Mouse (Mus musculus): ENCODE measurements around the gene Prkx. TPM values are rescaled to one million over a fixed set of nuclear protein-coding genes. Genes with fewer than 3 reads are reported as not detected.

The Prkx gene
- polyA plus RNA-seq (2015; fragmentation: Nextera tagmentation; extraction: Ambion mirVana), result 1.9 and 2.1 TPM in 2 replicates

GRCm38 (mm10) chrX:77796238-77796835, at the start of gene Prkx:
Gene Prkx, minus strand, starts transcription at chrX:77796278.
- H3K27me3 ChIP-seq (ENCODE audit: control insufficient read depth, insufficient read depth, low read depth, low read length), result no peaks in the 10 kb centered on the region
- H3K4me3 ChIP-seq (ENCODE audit: low read depth, low read length), result peak within 1 kb of the TSS; percentile 64
- no peaks in the 10 kb centered on the region for H3K36me3 ChIP-seq (ENCODE audit: control insufficient read depth, insufficient read depth)
- H3K27ac ChIP-seq (ENCODE audit: low read length), result no peak within 1 kb of the TSS; the same call in 1 of the 2 replicates
- peak; percentile 71 for ATAC-seq (ENCODE audit: low read depth)
- H3K4me2 ChIP-seq (ENCODE audit: low read depth, low read length), result peak within 1 kb of the TSS; percentile 64
- H3K9me3 ChIP-seq (replicated peaks; ENCODE audit: control insufficient read depth, low read length), result no peaks in the 10 kb centered on the region
- H3K4me1 ChIP-seq (ENCODE audit: control insufficient read depth, low read depth, low read length), result no peaks in the 10 kb centered on the region
- 24% methylated on average over 18 of the region's 19 CpGs for WGBS (ENCODE audit: insufficient replicate concordance)
- peak within 1 kb of the TSS; percentile 44 for H3K9ac ChIP-seq (ENCODE audit: low read depth, low read length)

- Histone ChIP-seq H3K27me3 (ENCODE audit: control insufficient read depth, insufficient read depth, low read depth, low read length) (no peaks in the 10 kb centered on the region), H3K9ac (ENCODE audit: low read depth, low read length) (no peak overlapping the region), H3K36me3 (ENCODE audit: control insufficient read depth, insufficient read depth) (no peaks in the 10 kb centered on the region), H3K9me3 (replicated peaks; ENCODE audit: control insufficient read depth, low read length) (no peaks in the 10 kb centered on the region), H3K27ac (ENCODE audit: low read length) (no peak overlapping the region), H3K4me1 (ENCODE audit: control insufficient read depth, low read depth, low read length) (no peaks in the 10 kb centered on the region), H3K4me3 (ENCODE audit: low read depth, low read length) (no peak overlapping the region), H3K4me2 (ENCODE audit: low read depth, low read length) (no peak overlapping the region)
- ATAC-seq (ENCODE audit: low read depth), result no peak
- WGBS (ENCODE audit: insufficient replicate concordance), result 48% methylated on average over 6 of the region's 6 CpGs
These were observed 16.0 kb upstream of the Prkx start for GRCm38 (mm10) chrX:77812031-77812430.

- no peaks in the 10 kb centered on the region for H3K4me1 ChIP-seq (ENCODE audit: control insufficient read depth, low read depth, low read length)
- 23% methylated on average over 17 of the region's 17 CpGs for WGBS (ENCODE audit: insufficient replicate concordance)
- H3K4me3 ChIP-seq (ENCODE audit: low read depth, low read length), result peak overlapping the region; percentile 44
- H3K9ac ChIP-seq (ENCODE audit: low read depth, low read length), result no peak overlapping the region
- no peaks in the 10 kb centered on the region for H3K27me3 ChIP-seq (ENCODE audit: control insufficient read depth, insufficient read depth, low read depth, low read length)
- H3K4me2 ChIP-seq (ENCODE audit: low read depth, low read length), result peak overlapping the region; percentile 35
- no peaks in the 10 kb centered on the region for H3K36me3 ChIP-seq (ENCODE audit: control insufficient read depth, insufficient read depth)
- no peaks in the 10 kb centered on the region for H3K9me3 ChIP-seq (replicated peaks; ENCODE audit: control insufficient read depth, low read length)
- peak; percentile 41; the same call in 1 of the 2 replicates for ATAC-seq (ENCODE audit: low read depth)
- H3K27ac ChIP-seq (ENCODE audit: low read length), result no peak overlapping the region
These were observed 14.6 kb upstream of the Prkx start for GRCm38 (mm10) chrX:77810608-77811206.

- Histone ChIP-seq H3K4me3 (ENCODE audit: low read depth, low read length) (no peak overlapping the region), H3K27ac (ENCODE audit: low read length) (no peak overlapping the region), H3K27me3 (ENCODE audit: control insufficient read depth, insufficient read depth, low read depth, low read length) (no peaks in the 10 kb centered on the region), H3K36me3 (ENCODE audit: control insufficient read depth, insufficient read depth) (no peaks in the 10 kb centered on the region), H3K4me2 (ENCODE audit: low read depth, low read length) (no peak overlapping the region), H3K4me1 (ENCODE audit: control insufficient read depth, low read depth, low read length) (no peaks in the 10 kb centered on the region), H3K9ac (ENCODE audit: low read depth, low read length) (no peak overlapping the region), H3K9me3 (replicated peaks; ENCODE audit: control insufficient read depth, low read length) (no peaks in the 10 kb centered on the region)
- no peak for ATAC-seq (ENCODE audit: low read depth)
- 20% methylated on average over 2 of the region's 2 CpGs for WGBS (ENCODE audit: insufficient replicate concordance)
These were observed 12.5 kb upstream of the Prkx start for GRCm38 (mm10) chrX:77808602-77809001.

- Histone ChIP-seq H3K4me1 (ENCODE audit: control insufficient read depth, low read depth, low read length) (no peaks in the 10 kb centered on the region), H3K27me3 (ENCODE audit: control insufficient read depth, insufficient read depth, low read depth, low read length) (no peaks in the 10 kb centered on the region), H3K9me3 (replicated peaks; ENCODE audit: control insufficient read depth, low read length) (no peaks in the 10 kb centered on the region), H3K4me2 (ENCODE audit: low read depth, low read length) (no peak overlapping the region), H3K9ac (ENCODE audit: low read depth, low read length) (no peak overlapping the region), H3K36me3 (ENCODE audit: control insufficient read depth, insufficient read depth) (no peaks in the 10 kb centered on the region), H3K27ac (ENCODE audit: low read length) (no peak overlapping the region), H3K4me3 (ENCODE audit: low read depth, low read length) (no peak overlapping the region)
- WGBS (ENCODE audit: insufficient replicate concordance), result 53% methylated on average over 2 of the region's 2 CpGs
- ATAC-seq (ENCODE audit: low read depth), result no peak
These were observed 6.2 kb upstream of the Prkx start for GRCm38 (mm10) chrX:77802293-77802692.

- H3K4me1 ChIP-seq (ENCODE audit: control insufficient read depth, low read depth, low read length), result no peaks in the 10 kb centered on the region
- no peak for ATAC-seq (ENCODE audit: low read depth)
- H3K36me3 ChIP-seq (ENCODE audit: control insufficient read depth, insufficient read depth), result no peaks in the 10 kb centered on the region
- no peak overlapping the region for H3K4me3 ChIP-seq (ENCODE audit: low read depth, low read length)
- H3K9ac ChIP-seq (ENCODE audit: low read depth, low read length), result no peak overlapping the region
- H3K9me3 ChIP-seq (replicated peaks; ENCODE audit: control insufficient read depth, low read length), result no peaks in the 10 kb centered on the region
- no peak overlapping the region for H3K4me2 ChIP-seq (ENCODE audit: low read depth, low read length)
- H3K27me3 ChIP-seq (ENCODE audit: control insufficient read depth, insufficient read depth, low read depth, low read length), result no peaks in the 10 kb centered on the region
- WGBS (ENCODE audit: insufficient replicate concordance), result 15% methylated on average over 1 of the region's 1 CpGs
- H3K27ac ChIP-seq (ENCODE audit: low read length), result no peak overlapping the region
These were observed 5.5 kb upstream of the Prkx start for GRCm38 (mm10) chrX:77801543-77801942.

GRCm38 (mm10) chrX:77799554-77799953, 3.5 kb upstream of the Prkx start:
- 57% methylated on average over 3 of the region's 3 CpGs for WGBS (ENCODE audit: insufficient replicate concordance)
- ATAC-seq (ENCODE audit: low read depth), result no peak
- no peaks in the 10 kb centered on the region for H3K4me1 ChIP-seq (ENCODE audit: control insufficient read depth, low read depth, low read length)
- no peaks in the 10 kb centered on the region for H3K9me3 ChIP-seq (replicated peaks; ENCODE audit: control insufficient read depth, low read length)
- H3K27ac ChIP-seq (ENCODE audit: low read length), result no peak overlapping the region
- H3K27me3 ChIP-seq (ENCODE audit: control insufficient read depth, insufficient read depth, low read depth, low read length), result no peaks in the 10 kb centered on the region
- H3K4me2 ChIP-seq (ENCODE audit: low read depth, low read length), result no peak overlapping the region
- no peak overlapping the region for H3K9ac ChIP-seq (ENCODE audit: low read depth, low read length)
- no peaks in the 10 kb centered on the region for H3K36me3 ChIP-seq (ENCODE audit: control insufficient read depth, insufficient read depth)
- no peak overlapping the region for H3K4me3 ChIP-seq (ENCODE audit: low read depth, low read length)

GRCm38 (mm10) chrX:77797801-77798200, 1.7 kb upstream of the Prkx start:
- ATAC-seq (ENCODE audit: low read depth), result no peak
- H3K4me3 ChIP-seq (ENCODE audit: low read depth, low read length), result no peak overlapping the region
- H3K36me3 ChIP-seq (ENCODE audit: control insufficient read depth, insufficient read depth), result no peaks in the 10 kb centered on the region
- no peaks in the 10 kb centered on the region for H3K9me3 ChIP-seq (replicated peaks; ENCODE audit: control insufficient read depth, low read length)
- no peak overlapping the region for H3K9ac ChIP-seq (ENCODE audit: low read depth, low read length)
- H3K4me1 ChIP-seq (ENCODE audit: control insufficient read depth, low read depth, low read length), result no peaks in the 10 kb centered on the region
- no peak overlapping the region for H3K4me2 ChIP-seq (ENCODE audit: low read depth, low read length)
- no peaks in the 10 kb centered on the region for H3K27me3 ChIP-seq (ENCODE audit: control insufficient read depth, insufficient read depth, low read depth, low read length)
- H3K27ac ChIP-seq (ENCODE audit: low read length), result no peak overlapping the region

- Histone ChIP-seq H3K36me3 (ENCODE audit: control insufficient read depth, insufficient read depth) (no peaks in the 10 kb centered on the region), H3K4me3 (ENCODE audit: low read depth, low read length) (no peak overlapping the region), H3K9me3 (replicated peaks; ENCODE audit: control insufficient read depth, low read length) (no peaks in the 10 kb centered on the region), H3K9ac (ENCODE audit: low read depth, low read length) (no peak overlapping the region), H3K27ac (ENCODE audit: low read length) (no peak overlapping the region), H3K4me1 (ENCODE audit: control insufficient read depth, low read depth, low read length) (no peaks in the 10 kb centered on the region), H3K27me3 (ENCODE audit: control insufficient read depth, insufficient read depth, low read depth, low read length) (no peaks in the 10 kb centered on the region), H3K4me2 (ENCODE audit: low read depth, low read length) (no peak overlapping the region; the same call in 1 of the 2 replicates)
- no peak for ATAC-seq (ENCODE audit: low read depth)
- WGBS (ENCODE audit: insufficient replicate concordance), result 53% methylated on average over 1 of the region's 1 CpGs
These were observed 838 bp upstream of the Prkx start for GRCm38 (mm10) chrX:77796916-77797315.

Data from liver, embryonic 16.5 days (tissue).